Mouse (Mus musculus): ENCODE measurements at regions not wholly inside any gene's neighbourhood (a gene's known extent, or its start where the extent isn't known, plus 50 kb on each side); places are given as distances from the start of the nearest gene placed in this dataset.
"Not testable (repeated sequence)": the region's sequence is repeated elsewhere in the genome, so short reads cannot be mapped to it uniquely, and the experiment has no call there.

GRCm38 (mm10) chr14:53026958-53027357 is 531.4 kb upstream of the Olfr1507 start:
- H3K9ac ChIP-seq = not testable (repeated sequence)

GRCm38 (mm10) chr14:53020152-53020551 is 524.6 kb upstream of the Olfr1507 start:
- H3K36me3 ChIP-seq; H3K9me3 ChIP-seq; H3K27me3 ChIP-seq; H3K4me3 ChIP-seq; H3K4me1 ChIP-seq (replicated peaks); ATAC-seq (ENCODE audit: low FRiP score, low read depth); H3K9ac ChIP-seq; H3K27ac ChIP-seq (replicated peaks); H3K4me2 ChIP-seq: not testable (repeated sequence)
- WGBS = no CpG with 5 or more reads among the region's 6 CpGs

More at GRCm38 (mm10) chr14:53026958-53027357, 531.4 kb upstream of the Olfr1507 start:
- no CpG with 5 or more reads among the region's 1 CpGs for WGBS
- H3K36me3 ChIP-seq; ATAC-seq (ENCODE audit: low FRiP score, low read depth); H3K27ac ChIP-seq (replicated peaks); H3K4me2 ChIP-seq; H3K27me3 ChIP-seq; H3K4me3 ChIP-seq; H3K9me3 ChIP-seq; H3K4me1 ChIP-seq (replicated peaks): not testable (repeated sequence)

- not testable (repeated sequence) for H3K4me3 ChIP-seq; H3K27ac ChIP-seq (replicated peaks); H3K4me1 ChIP-seq (replicated peaks); H3K9ac ChIP-seq; ATAC-seq (ENCODE audit: low FRiP score, low read depth); H3K27me3 ChIP-seq; H3K36me3 ChIP-seq; H3K9me3 ChIP-seq; H3K4me2 ChIP-seq
- no CpG with 5 or more reads among the region's 5 CpGs for WGBS
Observed at GRCm38 (mm10) chr14:53007741-53008140, 512.2 kb upstream of the Olfr1507 start.

- not testable (repeated sequence) for H3K9me3 ChIP-seq; H3K27me3 ChIP-seq; H3K36me3 ChIP-seq; H3K27ac ChIP-seq (replicated peaks); ATAC-seq (ENCODE audit: low FRiP score, low read depth); H3K4me3 ChIP-seq; H3K9ac ChIP-seq; H3K4me2 ChIP-seq; H3K4me1 ChIP-seq (replicated peaks)
- no CpG with 5 or more reads among the region's 4 CpGs for WGBS
Observed at GRCm38 (mm10) chr14:53007323-53007722, 511.8 kb upstream of the Olfr1507 start.

- H3K27ac ChIP-seq (replicated peaks); H3K36me3 ChIP-seq; ATAC-seq (ENCODE audit: low FRiP score, low read depth); H3K27me3 ChIP-seq; H3K4me1 ChIP-seq (replicated peaks); H3K9ac ChIP-seq; H3K4me2 ChIP-seq; H3K9me3 ChIP-seq; H3K4me3 ChIP-seq: not testable (repeated sequence)
- 87% methylated on average over 1 of the region's 1 CpGs for WGBS
Observed at GRCm38 (mm10) chr14:53001289-53001688, 505.7 kb upstream of the Olfr1507 start.

DNA sequence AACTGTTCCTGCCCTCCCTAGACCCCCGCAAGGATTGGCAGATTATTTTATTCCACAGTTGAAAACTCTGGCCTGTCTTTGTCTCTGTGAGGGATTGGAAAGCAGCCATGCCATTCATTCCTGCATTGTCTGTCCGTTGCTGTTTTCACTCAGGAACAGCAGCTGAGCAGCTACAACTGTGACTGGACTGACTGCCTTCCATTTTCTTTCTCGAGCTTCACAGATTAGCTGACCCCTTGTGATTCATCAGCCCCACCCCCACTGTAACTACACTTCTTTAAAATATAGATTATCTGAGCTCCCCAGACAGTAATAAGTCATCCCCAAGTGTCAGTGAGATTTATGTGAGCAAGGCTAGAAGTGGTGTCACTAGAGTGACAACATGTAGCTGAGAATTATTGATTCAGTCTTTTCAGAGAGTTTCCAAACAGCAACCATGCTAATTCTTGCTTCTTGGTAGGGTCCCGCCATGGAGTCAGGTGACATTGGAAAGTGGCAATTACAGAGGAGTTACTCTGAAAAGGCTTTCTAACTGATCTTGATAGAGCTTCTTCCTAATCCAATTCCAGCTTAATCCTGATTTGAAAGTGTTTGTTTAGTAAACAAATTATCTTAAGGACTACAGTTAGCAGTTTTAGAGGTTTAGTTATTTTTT is 496.7 kb upstream of the Olfr1507 start:
- ATAC-seq (ENCODE audit: low FRiP score, low read depth); H3K36me3 ChIP-seq; H3K4me3 ChIP-seq; H3K27ac ChIP-seq (replicated peaks); H3K27me3 ChIP-seq; H3K9ac ChIP-seq; H3K4me1 ChIP-seq (replicated peaks); H3K4me2 ChIP-seq; H3K9me3 ChIP-seq: not testable (repeated sequence)
- WGBS = 30% methylated on average over 1 of the region's 4 CpGs

- H3K9ac ChIP-seq; H3K4me2 ChIP-seq; H3K4me3 ChIP-seq; H3K4me1 ChIP-seq (replicated peaks); H3K9me3 ChIP-seq; H3K36me3 ChIP-seq; H3K27ac ChIP-seq (replicated peaks); H3K27me3 ChIP-seq: not testable (repeated sequence)
- peak; percentile 61; the same call in 1 of the 2 replicates for ATAC-seq (ENCODE audit: low FRiP score, low read depth)
- WGBS = no CpG with 5 or more reads among the region's 3 CpGs
Observed at GRCm38 (mm10) chr14:52991328-52991665, 495.7 kb upstream of the Olfr1507 start.

GRCm38 (mm10) chr14:52990569-52991327 is 495.2 kb upstream of the Olfr1507 start:
- not testable (repeated sequence) for H3K27me3 ChIP-seq; H3K36me3 ChIP-seq; H3K9me3 ChIP-seq; H3K4me3 ChIP-seq; H3K4me2 ChIP-seq; H3K27ac ChIP-seq (replicated peaks); H3K4me1 ChIP-seq (replicated peaks); H3K9ac ChIP-seq
- WGBS = no CpG with 5 or more reads among the region's 12 CpGs
- ATAC-seq (ENCODE audit: low FRiP score, low read depth) = peak; percentile 61; the same call in 1 of the 2 replicates

GRCm38 (mm10) chr14:52989940-52990339 is 494.4 kb upstream of the Olfr1507 start:
- H3K4me3 ChIP-seq; H3K27ac ChIP-seq (replicated peaks); ATAC-seq (ENCODE audit: low FRiP score, low read depth); H3K4me2 ChIP-seq; H3K9me3 ChIP-seq; H3K4me1 ChIP-seq (replicated peaks); H3K9ac ChIP-seq; H3K36me3 ChIP-seq; H3K27me3 ChIP-seq: not testable (repeated sequence)
- 69% methylated on average over 1 of the region's 1 CpGs for WGBS

- H3K27me3 ChIP-seq; H3K9ac ChIP-seq; H3K4me2 ChIP-seq; H3K4me3 ChIP-seq; H3K36me3 ChIP-seq; ATAC-seq (ENCODE audit: low FRiP score, low read depth); H3K9me3 ChIP-seq; H3K27ac ChIP-seq (replicated peaks); H3K4me1 ChIP-seq (replicated peaks): not testable (repeated sequence)
- WGBS = no CpG with 5 or more reads among the region's 6 CpGs
Observed at GRCm38 (mm10) chr14:52988563-52988962, 493.0 kb upstream of the Olfr1507 start.

- peak; percentile 89 for ATAC-seq (ENCODE audit: low FRiP score, low read depth)
Observed at GRCm38 (mm10) chr14:52972207-52973003, 476.9 kb upstream of the Olfr1507 start.

GRCm38 (mm10) chr14:52962110-52962509 is 466.6 kb upstream of the Olfr1507 start:
- not testable (repeated sequence) for ATAC-seq (ENCODE audit: low FRiP score, low read depth); H3K9me3 ChIP-seq; H3K4me1 ChIP-seq (replicated peaks); H3K27me3 ChIP-seq; H3K4me3 ChIP-seq; H3K9ac ChIP-seq; H3K36me3 ChIP-seq; H3K27ac ChIP-seq (replicated peaks); H3K4me2 ChIP-seq
- WGBS = 82% methylated on average over 3 of the region's 4 CpGs

More at GRCm38 (mm10) chr14:52972207-52973003, 476.9 kb upstream of the Olfr1507 start:
- not testable (repeated sequence) for H3K27me3 ChIP-seq; H3K27ac ChIP-seq (replicated peaks); H3K4me3 ChIP-seq; H3K36me3 ChIP-seq; H3K9me3 ChIP-seq; H3K4me1 ChIP-seq (replicated peaks); H3K9ac ChIP-seq; H3K4me2 ChIP-seq
- no CpG with 5 or more reads among the region's 12 CpGs for WGBS
